Mouse (Mus musculus) liver, postnatal 0 days (tissue): ENCODE results near the gene Zscan26. TPM values are rescaled to one million over a fixed set of nuclear protein-coding genes. Genes with fewer than 3 reads are reported as not detected.
"Not testable (repeated sequence)": the region's sequence is repeated elsewhere in the genome, so short reads cannot be mapped to it uniquely, and the experiment has no call there.

Source experiments
- ATAC-seq: fragments of 200-750 bp; cut with Nextera tagmentation; 2 replicates; pipeline ENCODE4 v1.8.0; 2017; ENCODE audit warnings: mild to moderate bottlenecking, moderate library complexity
- DNase-seq: peaks from one replicate; pipeline ENCODE4 v3.0.0-alpha.2; 2016
- H3K27ac ChIP-seq: fragments of 300-500 bp; sonication (generic); 2 replicates; pipeline ENCODE4 v1.5.1; 2014; ENCODE audit warnings: antibody characterized with exemption, moderate library complexity, mild to moderate bottlenecking, low read depth
- H3K27me3 ChIP-seq: fragments of 300-500 bp; sonication (generic); 2 replicates; pipeline ENCODE4 v1.6.1; 2014; ENCODE audit warnings: low read length, control low read depth, mixed read lengths; ENCODE audit not compliant: insufficient read depth
- H3K36me3 ChIP-seq: fragments of 300-500 bp; sonication (generic); replicated peaks from 2 replicates; pipeline ENCODE4 v1.6.1; 2014; ENCODE audit warnings: mild to moderate bottlenecking, control low read depth, low read length, moderate library complexity, mixed read lengths; ENCODE audit not compliant: insufficient read depth
- H3K4me1 ChIP-seq: fragments of 300-500 bp; sonication (generic); 2 replicates; pipeline ENCODE4 v1.6.1; 2014; ENCODE audit warnings: antibody characterized with exemption, mild to moderate bottlenecking, control low read depth; ENCODE audit not compliant: insufficient read depth
- H3K4me2 ChIP-seq: fragments of 300-500 bp; sonication (generic); 2 replicates; pipeline ENCODE4 v1.6.1; 2014; ENCODE audit warnings: low read depth, mild to moderate bottlenecking, low read length, moderate library complexity, mixed read lengths
- H3K4me3 ChIP-seq: fragments of 300-500 bp; sonication (generic); 2 replicates; pipeline ENCODE4 v1.5.1; 2014; ENCODE audit warnings: low read depth, low read length
- H3K9ac ChIP-seq: fragments of 300-500 bp; sonication (generic); replicated peaks from 2 replicates; pipeline ENCODE4 v1.6.1; 2014; ENCODE audit warnings: mild to moderate bottlenecking, moderate library complexity
- H3K9me3 ChIP-seq: fragments of 300-500 bp; sonication (generic); 2 replicates; pipeline ENCODE4 v1.6.1; 2016; ENCODE audit warnings: mild to moderate bottlenecking, control low read depth, low read length, mixed read lengths
- CTCF ChIP-seq: sonication (generic); IDR thresholded peaks from 2 replicates; pipeline ENCODE4 v1.5.1; 2016; ENCODE audit warnings: antibody characterized with exemption, low read depth
- EP300 ChIP-seq: IDR thresholded peaks from 2 replicates; pipeline ENCODE4 v1.6.1; 2016; ENCODE audit warnings: antibody characterized with exemption, low read depth, mild to moderate bottlenecking
- WGBS: fragments of 180-500 bp; shearing (Covaris S2); extraction: QIAGEN DNeasy Blood & Tissue Kit; methylation state at CpG from one replicate; pipeline ENCODE4 v1.1.7; 2014; ENCODE audit not compliant: insufficient replicate concordance; 5-methylcytosine and 5-hydroxymethylcytosine counted together
- polyA plus RNA-seq: library from polyadenylated mRNA; unstranded; fragments of >200 nt; fragmentation: Nextera tagmentation; extraction: Ambion mirVana; gene quantifications from 2 replicates; pipeline ENCODE4 v1.2.1, GENCODE M21; 2015

Zscan26 gene
- polyA plus RNA-seq, 1 experiment from 2014 or later = 15.2 TPM

GRCm38 (mm10) chr13:21402848-21403247 lies 50.7 kb downstream of the Zscan26 start:
- DNase-seq (no peak), ATAC-seq (peak; percentile 22)
- 0% methylated on average over 2 of the region's 2 CpGs for WGBS
- H3K4me1 ChIP-seq = peaks cover 12% of the 10 kb centered on the region
- peak overlapping the region; percentile 86 for H3K9ac ChIP-seq
- H3K4me2 ChIP-seq = peak overlapping the region; percentile 76
- no peaks in the 10 kb centered on the region for H3K9me3 ChIP-seq
- peaks cover 9% of the 10 kb centered on the region for H3K36me3 ChIP-seq
- 0 out of 2 replicates have a peak overlapping the region, but pooled peaks have one; percentile 82 for H3K27ac ChIP-seq
- H3K27me3 ChIP-seq = no peaks in the 10 kb centered on the region
- H3K4me3 ChIP-seq = peak overlapping the region; percentile 81
- no peak for TF ChIP-seq CTCF
- TF ChIP-seq EP300 = 0 out of 2 replicates have a peak, but pooled peaks have one; percentile 2

GRCm38 (mm10) chr13:21402287-21402846 lies 51.2 kb downstream of the Zscan26 start, which contains the start of gene Zkscan3:
TSS of gene Zkscan3 (minus strand) at chr13:21402755.
- TF ChIP-seq CTCF (no peak), EP300 (peak; percentile 51; the same call in 1 of the 2 replicates)
- Histone ChIP-seq H3K27ac (peak within 1 kb of the TSS; percentile 82), H3K36me3 (peaks cover 9% of the 10 kb centered on the region), H3K9me3 (no peaks in the 10 kb centered on the region), H3K27me3 (no peaks in the 10 kb centered on the region), H3K4me3 (peak within 1 kb of the TSS; percentile 81), H3K4me2 (peak within 1 kb of the TSS; percentile 76), H3K4me1 (peaks cover 9% of the 10 kb centered on the region), H3K9ac (peak within 1 kb of the TSS; percentile 86)
- peak; percentile 90 for DNase-seq
- WGBS = under 1% methylated on average over 35 of the region's 35 CpGs
- ATAC-seq = peak; percentile 94

- ATAC-seq (peak; percentile 42), DNase-seq (no peak)
- H3K4me3 ChIP-seq = peak overlapping the region; percentile 81
- no peaks in the 10 kb centered on the region for H3K27me3 ChIP-seq
- no peak for TF ChIP-seq CTCF
- peak; percentile 8; the same call in 1 of the 2 replicates for TF ChIP-seq EP300
- peaks cover 13% of the 10 kb centered on the region for H3K36me3 ChIP-seq
- peaks cover 9% of the 10 kb centered on the region for H3K4me1 ChIP-seq
- no peaks in the 10 kb centered on the region for H3K9me3 ChIP-seq
- peak overlapping the region; percentile 82 for H3K27ac ChIP-seq
- peak overlapping the region; percentile 76 for H3K4me2 ChIP-seq
- H3K9ac ChIP-seq = peak overlapping the region; percentile 86
- WGBS = 7% methylated on average over 12 of the region's 12 CpGs
Measured at GRCm38 (mm10) chr13:21401636-21402286, 51.8 kb downstream of the Zscan26 start.

GRCm38 (mm10) chr13:21401166-21401565 lies 52.4 kb downstream of the Zscan26 start:
- Histone ChIP-seq H3K4me2 (peak overlapping the region; percentile 76), H3K27ac (0 out of 2 replicates have a peak overlapping the region, but pooled peaks have one; percentile 25), H3K27me3 (no peaks in the 10 kb centered on the region), H3K9me3 (no peaks in the 10 kb centered on the region), H3K36me3 (peaks cover 14% of the 10 kb centered on the region), H3K9ac (peak overlapping the region; percentile 86), H3K4me1 (peaks cover 9% of the 10 kb centered on the region), H3K4me3 (peak overlapping the region; percentile 81)
- DNase-seq (no peak), ATAC-seq (no peak)
- TF ChIP-seq CTCF (no peak), EP300 (no peak)
- 61% methylated on average over 3 of the region's 3 CpGs for WGBS

DNA sequence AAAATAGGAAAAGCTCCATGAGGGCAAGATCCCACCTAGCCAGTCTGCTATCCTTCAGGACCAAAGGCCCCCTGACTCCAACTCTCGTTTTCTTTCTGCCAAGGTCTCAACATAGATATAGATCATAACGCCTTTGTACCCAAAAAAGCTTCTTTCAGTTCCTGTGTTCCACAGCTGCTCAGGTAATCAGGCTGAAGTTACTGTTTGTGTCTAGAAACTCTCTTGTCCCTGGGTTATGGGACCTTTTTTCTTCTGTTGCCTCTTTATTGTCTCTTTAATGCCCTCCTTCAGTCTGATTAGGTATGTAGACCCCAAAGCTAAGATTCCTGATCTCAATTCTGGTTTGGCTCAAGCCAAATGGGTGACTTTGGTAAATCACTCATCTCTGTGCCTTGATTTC lies 56.0 kb downstream of the Zscan26 start:
- no peak for DNase-seq
- Histone ChIP-seq H3K27ac (no peak overlapping the region), H3K27me3 (no peaks in the 10 kb centered on the region), H3K36me3 (peaks cover 39% of the 10 kb centered on the region), H3K9ac (no peak overlapping the region), H3K4me2 (no peak overlapping the region), H3K9me3 (no peaks in the 10 kb centered on the region), H3K4me3 (no peak overlapping the region), H3K4me1 (peaks cover 9% of the 10 kb centered on the region)
- ATAC-seq = no peak
- no peak for TF ChIP-seq CTCF
- TF ChIP-seq EP300 = no peak
- WGBS = 65% methylated on average over 2 of the region's 2 CpGs

DNA sequence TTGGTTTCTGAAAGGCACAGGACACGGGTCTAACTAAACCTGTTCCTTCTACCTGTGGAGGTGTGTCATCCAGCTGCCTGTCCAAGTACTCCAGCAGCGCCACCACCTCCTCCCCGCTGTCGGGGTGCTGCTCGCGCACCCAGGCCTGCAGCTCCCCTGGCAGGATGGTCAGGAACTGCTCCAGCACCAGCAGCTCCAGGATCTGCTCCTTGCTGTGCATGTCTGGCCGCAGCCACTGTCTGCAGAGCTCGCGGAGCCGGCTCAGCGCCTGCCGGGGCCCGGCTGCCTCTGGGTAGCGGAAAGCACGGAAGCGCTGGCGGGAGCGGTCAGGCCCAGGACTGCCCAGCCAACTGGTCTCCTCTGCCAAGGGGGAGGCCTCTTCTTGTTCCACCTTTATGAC lies 57.5 kb downstream of the Zscan26 start:
- 96% methylated on average over 9 of the region's 18 CpGs for WGBS
- not testable (repeated sequence) for ATAC-seq, H3K9ac ChIP-seq, H3K27ac ChIP-seq, DNase-seq, H3K9me3 ChIP-seq, H3K4me3 ChIP-seq, H3K4me1 ChIP-seq, H3K4me2 ChIP-seq, H3K27me3 ChIP-seq
- peaks cover 52% of the 10 kb centered on the region for H3K36me3 ChIP-seq
